Mouse (Mus musculus) urinary bladder, postnatal 4 days (tissue): ENCODE data around the gene Lyrm7.
A peak's percentile ranks its signal among the peaks of the same experiment; 100 is the strongest.
"Not testable (repeated sequence)": the region's sequence is repeated elsewhere in the genome, so short reads cannot be mapped to it uniquely, and the experiment has no call there.

ENCODE experiments used
- DNase-seq, 2 experiments: peaks; one replicate each; pipeline ENCODE4 v3.0.0; 2021 to 2022; ENCODE audit warnings: low spot score in 2 of 2

Gene Lyrm7

DNA sequence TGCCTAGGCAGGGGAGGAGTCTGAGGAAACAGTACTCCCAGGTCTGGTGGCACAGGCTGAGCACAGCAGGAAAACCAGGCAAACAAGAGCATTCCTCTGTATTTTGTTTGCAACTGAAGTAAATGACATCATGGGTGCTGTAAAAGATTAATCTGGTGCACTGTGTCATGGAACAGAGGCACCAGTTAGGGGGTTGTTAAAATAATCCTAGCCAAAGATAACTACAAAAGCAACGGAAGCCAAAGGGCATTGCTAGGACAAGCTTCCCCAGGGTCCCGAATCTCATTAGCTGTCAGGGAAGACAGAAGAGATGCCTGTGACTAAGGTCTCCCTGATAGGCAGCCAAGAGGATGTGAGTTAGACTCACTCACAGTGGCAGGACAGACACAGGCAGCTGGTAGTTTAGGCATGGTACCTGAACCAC, 20.3 kb upstream of the Lyrm7 start:
- no peak for DNase-seq

DNA sequence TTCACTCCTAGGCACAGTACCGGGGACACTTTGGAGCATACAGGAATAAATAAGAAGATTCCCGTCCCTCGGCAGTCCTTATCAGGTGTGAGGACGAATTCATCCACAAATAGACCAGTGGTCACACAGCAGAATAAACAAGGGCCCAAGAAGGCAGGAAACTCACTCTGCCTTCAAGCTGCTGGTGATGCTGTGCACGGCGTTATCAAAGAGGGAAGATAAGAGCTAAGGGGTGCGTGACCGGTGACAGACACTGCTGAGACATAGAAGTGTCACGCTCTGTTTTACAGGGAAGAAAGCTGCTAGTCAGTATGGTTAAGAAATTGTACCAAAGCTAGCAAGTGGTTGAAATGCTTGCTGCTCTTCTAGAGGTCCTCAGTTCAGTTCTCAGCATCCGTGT, 19.2 kb upstream of the Lyrm7 start:
- no peak for DNase-seq

DNA sequence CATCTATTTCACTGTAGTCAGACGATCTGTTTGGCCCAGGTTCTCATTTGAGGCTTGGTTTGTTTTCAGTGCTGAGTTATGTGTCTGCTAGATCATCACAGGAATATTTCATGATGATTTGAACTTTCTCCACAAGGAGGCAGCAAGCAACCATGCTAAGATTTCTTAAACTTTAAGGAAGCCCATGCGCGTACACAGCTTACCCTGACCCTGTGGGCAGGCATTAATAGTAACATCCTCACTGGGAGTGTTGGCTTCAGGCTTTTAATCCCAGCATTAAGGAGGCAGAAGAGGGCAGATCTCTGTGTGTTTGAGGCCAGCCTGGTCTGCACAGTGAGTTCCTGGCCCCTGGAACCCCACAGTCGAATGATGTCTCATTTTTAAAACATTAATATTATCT, 18.7 kb upstream of the Lyrm7 start:
- no peak for DNase-seq

DNA sequence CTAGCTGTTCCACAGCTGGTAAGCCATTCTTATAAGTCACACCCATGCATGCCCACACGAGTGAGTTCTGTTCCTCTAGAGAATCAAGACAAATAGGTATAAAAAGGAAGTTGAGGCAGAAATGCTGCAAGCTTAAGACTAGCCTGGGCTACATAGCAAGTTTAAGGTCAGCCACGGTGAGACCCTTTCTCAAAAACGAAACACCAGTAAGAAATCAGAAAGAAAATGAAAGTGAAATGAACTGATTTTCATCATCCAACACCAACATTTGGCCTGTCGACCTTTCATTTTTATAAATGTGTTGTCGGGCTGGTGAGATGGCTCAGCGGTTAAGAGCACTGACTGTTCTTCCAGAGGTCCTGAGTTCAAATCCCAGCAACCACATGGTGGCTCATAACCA, 18.2 kb upstream of the Lyrm7 start:
- DNase-seq: no peak

DNA sequence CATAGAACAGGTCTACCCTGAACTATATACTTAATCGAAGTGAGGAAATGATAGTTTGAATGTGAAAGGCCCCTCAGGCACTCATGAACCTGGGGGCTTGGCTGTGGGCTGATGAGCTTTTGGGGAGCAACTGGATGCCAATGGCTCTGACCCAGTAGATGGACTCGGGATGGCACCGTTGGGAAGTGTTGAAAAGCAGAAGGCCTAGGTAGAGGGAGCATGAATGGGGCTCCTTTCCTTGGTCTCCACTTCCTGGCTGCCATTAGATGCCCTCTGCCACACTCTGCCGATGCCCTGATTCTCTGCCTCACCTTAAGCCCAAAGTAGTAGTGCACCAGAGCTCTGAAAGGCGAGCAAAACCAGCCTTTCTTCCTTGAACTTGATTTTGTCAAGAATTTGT, 15.3 kb upstream of the Lyrm7 start:
- no peak for DNase-seq

DNA sequence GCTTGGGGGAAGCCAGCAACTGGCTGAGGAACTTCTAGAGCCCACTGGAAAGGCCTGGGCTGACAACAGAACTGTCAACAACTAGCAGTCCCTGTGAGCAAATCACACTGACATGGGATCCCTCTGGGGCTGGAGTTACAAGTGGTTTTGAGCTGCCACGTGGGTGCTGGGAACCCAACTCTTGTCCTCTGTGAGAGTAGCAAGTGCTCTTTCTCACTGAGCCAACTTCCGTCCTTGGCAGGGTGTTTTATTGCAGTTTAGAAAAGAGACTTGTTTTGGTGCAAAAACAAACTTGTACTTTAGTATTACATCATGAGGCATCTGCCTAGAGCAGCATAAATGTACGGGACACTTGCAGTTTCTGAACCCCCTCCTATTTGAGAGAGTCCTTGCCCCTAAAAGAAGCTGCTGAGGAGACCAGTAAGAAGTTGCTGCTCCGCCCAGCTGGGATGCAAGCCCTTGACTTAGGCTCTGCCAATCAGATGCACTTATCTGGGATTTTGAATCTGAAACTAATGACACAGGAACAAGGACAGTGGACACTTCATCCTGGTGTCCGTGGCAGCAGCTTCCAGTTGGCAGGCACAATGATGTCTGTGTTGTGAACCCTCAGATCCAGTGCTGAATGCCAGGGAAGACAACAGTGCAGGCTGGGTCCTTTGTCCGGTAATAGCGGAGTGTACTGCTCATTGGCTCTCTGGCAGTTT, 11.3 kb upstream of the Lyrm7 start:
- no peak for DNase-seq

DNA sequence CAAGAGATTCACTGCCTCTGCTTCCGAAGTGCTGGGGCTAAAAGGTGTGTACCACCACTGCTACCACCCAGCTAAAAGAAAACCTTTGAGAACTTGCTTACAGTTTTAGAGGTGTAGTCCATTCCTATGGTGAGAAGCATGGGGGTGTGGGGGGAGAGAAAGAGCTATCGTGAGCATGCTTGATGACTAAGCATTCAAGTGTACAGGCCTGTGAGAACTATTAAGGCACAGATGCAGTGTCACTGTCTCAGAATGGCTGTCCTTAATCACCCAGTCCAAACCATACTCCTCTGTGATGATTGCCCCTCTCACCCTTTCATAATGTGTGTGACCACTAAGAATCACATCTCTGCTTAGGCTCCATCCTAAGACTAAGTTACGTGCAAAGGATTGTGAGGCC, 8.6 kb upstream of the Lyrm7 start:
- DNase-seq: no peak

DNA sequence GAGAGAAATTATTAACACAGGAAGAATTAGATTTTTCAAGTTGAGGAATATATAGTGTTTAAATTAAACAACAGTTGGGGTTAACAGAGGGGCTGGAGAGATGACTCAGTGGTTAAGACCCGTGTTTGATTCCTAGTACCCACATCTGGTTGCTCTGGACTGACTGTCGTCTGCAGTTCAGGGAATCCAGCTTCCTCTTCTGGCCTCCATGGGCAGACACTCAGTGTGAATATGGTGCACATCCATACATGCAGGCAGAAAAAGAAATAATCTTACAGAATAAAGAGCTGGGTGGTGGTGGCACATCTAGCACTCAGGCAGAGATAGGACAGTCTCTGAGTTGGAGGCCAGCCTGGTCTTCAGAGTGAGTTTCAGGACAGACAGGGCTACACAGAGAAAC, 7.7 kb upstream of the Lyrm7 start:
- no peak for DNase-seq

DNA sequence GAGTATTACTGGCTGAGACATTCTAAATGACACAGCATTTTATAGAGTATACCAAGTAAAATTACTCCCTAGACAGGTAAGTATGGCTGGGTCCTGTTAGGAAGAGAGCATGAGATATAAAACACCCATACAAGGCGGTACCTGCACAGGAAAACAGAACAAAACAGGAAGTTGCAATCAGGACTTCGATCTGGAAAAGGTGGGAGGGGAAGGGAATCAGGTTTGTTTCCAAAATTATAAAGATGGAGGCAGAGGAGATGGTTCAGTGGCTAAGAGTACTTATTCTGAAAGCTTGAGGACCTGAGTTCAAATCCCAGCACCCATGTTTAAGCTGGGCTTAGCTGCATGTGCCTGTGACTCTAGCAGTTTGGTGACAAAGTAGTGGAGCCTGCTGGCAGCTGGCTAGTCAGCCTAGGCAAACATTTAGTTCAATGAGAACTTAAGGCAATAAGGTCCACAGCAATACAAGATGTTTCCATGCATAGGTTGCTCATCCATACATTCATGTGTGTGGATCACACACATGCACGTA, 7.3 kb upstream of the Lyrm7 start:
- no peak for DNase-seq

DNA sequence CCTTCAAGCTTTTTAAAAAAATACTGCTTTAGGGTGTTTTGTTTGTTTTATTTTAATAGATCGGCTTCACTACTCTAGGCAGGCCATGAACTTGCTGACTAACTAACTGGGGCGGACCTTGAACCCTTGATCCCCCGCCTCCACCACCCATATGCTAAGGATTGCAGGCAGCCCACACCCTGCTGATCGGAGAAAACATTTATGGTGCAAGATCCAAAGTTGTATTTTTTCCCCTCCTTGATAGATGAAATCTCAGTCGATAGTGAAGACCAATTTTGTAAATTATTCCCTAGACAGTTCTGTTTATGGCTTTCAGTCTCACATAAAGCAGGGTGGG, 6.3 kb upstream of the Lyrm7 start:
- no peak for DNase-seq

DNA sequence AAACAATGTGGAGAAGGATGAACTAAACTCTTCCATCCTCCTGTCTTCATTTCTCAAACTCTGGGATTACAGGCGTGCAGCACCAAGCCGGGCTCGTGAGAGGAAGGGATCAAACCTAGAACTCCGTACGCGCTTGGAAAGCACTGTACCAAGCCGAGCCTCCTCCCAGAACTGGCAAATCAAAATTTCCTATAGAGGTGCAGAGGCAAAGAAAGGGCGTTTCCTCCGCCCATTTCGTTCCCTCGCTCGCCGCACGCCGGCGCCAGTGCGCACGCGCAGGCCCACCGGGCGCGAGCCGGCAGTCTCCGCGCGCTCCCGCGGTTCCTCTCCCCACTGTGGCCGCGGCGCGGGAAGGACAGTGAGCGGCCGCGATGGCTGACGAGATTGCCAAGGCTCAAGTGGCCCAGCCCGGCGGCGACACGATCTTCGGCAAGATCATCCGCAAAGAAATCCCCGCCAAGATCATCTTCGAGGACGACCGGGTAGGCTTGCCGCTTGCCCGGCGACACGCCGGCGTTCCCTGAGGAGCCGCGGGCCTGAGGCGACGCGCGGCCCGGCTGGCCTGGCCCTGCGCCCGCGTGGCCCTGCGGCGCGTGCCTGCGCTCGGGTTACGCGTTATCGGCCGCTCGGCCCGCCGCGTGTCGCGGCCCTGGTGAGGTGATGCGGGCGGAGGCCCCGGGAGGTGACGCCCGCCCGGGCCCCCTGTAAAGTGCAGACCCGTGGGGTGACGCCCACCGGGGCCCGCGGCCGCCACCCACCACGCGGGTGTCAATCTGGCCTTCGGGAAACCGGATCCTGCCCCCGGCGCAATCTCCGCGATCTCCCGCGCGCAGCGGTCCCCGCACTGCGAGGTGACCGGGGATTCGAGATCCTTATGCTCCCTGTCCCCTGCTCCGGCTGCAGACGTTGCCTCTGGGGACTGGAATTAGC, 5.7 kb upstream of the Lyrm7 start, which contains the start of gene Hint1:
Gene Hint1, plus strand, starts transcription at position 265 of the 930 bp plus-strand sequence.
- peak; percentile 92 for DNase-seq

DNA sequence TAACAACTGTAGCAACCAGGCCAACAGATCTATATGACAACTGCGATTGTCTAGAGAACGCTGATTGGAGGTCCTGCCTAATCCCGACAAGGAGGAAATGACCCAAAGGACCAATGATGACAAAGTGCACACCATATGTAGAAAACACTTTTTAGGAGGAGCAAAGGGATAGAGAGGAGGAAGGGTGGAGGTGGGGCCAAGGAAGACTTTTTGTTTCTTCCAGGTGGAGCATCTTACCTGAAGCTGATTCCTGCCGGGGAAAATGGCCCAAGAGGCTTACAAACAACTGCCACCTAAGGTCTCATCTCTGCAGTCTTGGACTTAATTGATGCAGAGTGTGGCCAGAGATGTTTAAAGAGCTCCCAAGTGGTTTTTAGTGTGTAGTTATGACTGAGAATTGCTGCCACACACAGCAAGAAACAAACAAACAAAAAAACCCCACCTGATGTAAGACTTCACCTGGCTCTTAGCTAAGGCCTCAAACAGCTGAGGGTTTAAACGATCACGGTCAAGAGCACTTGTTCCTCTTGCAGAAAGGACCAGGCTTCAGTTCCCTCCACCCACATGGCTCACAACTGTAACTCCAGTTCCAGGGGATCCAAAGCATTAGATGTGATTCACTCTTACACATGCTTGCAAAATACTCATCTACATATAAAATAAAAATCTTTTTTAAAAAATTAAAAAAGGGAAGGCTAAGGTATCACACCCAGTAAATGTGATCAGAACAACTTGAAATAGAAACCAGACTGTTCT, 4.8 kb upstream of the Lyrm7 start:
- no peak for DNase-seq

DNA sequence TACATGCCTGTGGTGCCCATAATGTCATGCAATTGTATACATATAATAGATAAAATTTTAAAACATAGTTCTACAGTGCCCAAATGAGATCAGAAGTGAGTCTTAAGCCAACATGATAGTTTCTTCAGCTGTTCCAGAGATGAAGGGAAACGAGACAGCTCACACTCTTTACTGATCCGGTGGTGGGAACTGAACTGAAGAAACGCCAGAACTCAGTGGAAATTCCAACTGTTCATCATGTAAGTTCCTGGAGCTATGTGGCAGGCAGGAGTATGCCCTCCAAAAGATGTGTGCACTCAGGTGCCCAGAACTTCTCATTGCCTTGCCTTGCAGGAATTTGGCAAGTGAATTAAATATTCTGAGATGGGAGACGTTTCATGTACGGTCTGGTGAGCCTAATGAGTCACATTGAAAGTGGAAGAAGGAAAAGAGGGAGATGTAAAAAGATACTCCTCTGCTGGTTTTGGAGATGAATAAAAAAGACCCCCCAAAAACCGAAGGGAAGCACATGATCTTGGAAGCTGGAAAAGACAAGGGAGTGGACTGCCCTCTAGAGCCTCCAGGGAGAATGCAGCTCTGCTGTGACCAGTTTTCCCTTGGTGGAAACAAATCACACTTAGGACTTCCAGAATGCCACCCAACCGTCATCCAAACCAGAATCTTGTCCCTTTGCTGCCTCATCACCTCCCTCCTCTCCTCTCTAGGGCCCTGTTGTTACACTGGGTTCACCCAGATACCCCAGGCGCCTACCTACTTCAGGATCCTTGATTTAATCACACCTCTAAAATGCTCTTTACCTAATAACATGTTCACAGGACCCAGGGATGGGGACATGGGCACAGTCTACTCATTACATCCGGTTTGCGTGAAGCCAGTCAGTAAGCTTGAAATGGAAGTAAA, 2.2 kb upstream of the Lyrm7 start:
- DNase-seq: no peak

DNA sequence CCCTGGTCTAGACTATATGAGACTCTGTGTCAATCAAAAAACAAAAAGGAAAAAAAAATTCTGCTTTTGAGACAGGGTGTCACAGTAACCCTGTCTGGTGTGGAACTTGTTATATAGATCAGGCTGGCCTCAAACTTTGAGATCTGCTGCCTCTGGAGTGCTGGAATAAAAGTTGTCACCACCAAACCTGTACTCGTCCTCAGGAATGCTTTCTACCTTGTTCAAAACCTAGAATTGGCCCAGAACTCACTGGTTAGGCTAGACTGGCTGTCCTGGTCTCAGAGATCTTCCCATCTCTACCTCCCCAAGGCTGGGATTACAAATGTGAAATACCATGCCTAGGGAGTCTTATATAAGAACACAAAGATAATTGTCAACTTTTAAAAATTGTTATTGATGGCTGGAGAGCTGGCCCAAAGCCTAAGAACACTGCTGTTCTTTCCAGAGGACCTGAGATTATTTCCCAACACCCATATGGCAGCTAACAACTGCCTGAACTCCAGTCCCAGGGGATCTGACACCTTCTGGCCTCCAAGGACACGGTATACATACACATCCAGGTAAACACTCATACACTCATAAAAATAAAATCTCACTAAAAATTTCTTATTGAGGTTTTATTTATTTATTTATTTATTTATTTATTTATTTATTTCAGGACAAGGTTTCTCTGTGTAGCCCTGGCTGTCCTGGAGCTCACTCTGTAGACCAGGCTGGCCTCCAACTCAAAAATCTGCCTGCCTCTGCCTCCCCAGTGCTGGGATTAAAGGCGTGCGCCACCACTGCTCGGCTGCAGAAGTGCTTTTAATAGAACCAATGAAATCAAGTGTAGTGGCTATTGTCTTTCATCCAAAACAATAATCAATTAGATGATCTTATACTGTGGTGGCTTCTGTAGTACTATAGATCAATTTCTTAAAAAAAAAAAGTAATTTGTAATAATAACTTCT, 1.0 kb upstream of the Lyrm7 start:
- DNase-seq: no peak

DNA sequence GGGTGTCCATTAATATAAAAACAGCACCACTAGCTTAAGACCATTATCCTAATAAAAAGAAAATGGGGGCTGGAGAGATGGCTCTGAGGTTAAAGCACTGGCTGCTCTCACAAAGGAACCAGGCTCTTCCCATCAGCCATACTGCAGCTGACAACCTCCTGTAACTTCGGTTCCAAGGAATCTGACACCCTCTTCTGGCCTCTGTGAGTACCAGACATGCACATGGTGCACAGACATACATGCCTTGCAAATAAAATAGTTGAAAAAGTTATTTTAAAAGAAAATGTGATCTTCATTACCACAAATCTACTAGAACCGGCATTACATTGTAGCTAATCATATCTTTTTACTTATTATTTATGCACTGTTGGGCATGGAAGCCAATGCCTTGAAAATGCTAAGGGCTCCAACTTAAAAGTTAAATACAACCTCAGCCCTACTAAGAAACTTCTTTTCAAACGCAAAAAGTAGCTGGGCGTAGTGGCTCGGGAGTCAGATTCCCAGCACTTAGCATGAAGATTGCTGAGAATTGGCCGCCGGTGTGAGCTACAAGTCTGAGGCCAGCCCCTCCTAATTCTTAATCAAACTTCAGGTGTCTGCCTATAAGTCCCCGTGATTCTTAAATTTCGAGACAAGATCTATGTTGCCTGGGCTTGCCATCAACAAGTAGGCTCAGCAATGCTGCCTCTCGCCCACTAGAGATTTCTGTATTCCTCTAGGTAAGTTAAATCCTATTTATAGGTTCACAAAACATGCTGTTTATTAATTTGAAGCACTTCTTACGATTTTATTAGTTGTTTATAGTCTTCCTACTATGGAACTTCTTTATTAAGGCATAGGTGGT, 1.2 kb downstream of the Lyrm7 start:
- DNase-seq: no peak

DNA sequence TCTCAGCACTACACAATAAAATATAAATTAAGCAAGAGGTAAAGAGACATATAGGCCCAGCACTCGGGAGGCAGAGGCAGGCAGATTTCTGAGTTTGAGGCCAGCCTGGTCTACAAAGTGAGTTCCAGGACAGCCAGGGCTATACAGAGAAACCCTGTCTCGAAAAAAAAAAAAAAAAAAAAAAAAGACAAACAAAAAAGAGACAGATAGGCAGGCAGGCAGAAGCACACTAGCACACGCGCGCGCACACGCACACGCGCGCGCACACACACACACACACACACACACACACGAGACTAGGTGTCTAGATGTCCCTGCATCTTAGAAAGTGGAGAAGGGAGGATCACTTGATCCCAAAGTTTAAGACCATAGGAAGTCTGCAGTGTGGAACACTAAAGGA, 1.8 kb downstream of the Lyrm7 start:
- DNase-seq: not testable (repeated sequence)

DNA sequence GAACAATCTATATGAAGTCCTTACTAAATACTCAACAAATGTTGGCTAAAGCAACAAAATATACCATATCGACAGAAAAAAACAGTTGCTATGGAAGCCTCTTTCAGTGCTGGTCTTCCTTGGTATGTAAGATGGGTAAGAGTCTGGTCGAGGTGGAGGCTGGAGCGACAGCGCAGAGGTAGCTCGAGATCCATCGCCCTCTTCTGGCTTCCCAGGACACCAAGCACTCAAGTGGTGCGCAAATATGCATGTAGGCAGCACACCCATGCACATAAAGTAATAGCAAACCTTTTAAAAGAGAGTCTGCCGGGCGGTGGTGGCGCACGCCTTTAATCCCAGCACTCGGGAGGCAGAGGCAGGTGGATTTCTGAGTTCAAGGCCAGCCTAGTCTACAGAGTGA, 9.1 kb downstream of the Lyrm7 start:
- DNase-seq: no peak

DNA sequence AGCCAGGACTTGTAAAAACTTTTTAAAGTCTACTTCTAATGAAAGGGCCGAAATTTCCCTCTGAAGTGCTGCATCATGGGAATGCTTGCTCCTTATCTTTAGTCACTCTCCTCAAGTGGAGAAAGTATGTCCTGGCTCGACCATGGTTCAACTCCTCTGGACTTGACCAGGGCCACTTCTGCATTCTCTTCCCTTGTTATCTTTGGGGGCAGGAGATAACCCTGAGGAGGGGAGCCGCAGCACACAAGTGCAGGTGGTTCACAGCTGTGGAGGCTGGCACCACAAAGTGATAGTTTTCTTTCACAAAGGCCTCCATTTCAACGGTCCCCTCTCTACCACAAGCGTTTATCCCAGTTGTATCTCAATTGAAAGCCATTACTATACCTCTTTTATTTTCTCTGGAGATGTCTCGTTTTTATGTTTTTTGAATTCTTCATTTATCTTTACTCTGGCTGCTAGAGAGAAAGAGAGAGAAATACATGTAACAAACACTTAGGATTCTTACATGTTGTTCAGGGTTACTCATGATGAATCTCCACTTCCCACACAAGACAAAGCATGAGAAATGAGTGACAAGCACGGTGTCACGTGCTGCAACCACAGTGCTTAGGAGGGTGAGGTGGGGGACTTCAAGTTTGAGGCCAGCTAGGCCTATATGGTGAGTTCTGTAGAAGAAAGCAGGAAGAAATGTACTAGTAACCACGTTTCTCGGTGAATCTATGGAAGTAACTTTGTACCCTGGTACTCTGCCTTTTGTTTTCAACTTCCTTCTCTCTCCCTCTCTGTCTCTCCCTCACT, 10.6 kb downstream of the Lyrm7 start:
- DNase-seq: no peak
